Mouse (Mus musculus) spleen, adult 12 weeks (tissue): ENCODE measurements at regions not wholly inside any gene's neighbourhood (a gene's known extent, or its start where the extent isn't known, plus 50 kb on each side); places are given as distances from the start of the nearest gene placed in this dataset.

Experiments used
- DNase-seq: peaks from one replicate; pipeline ENCODE4 v3.0.0; 2022; ENCODE audit warnings: low spot score

- DNase-seq = no peak
Measured at GRCm38 (mm10) chr12:105898580-105899293, 111.3 kb upstream of the Vrk1 start.

- no peak for DNase-seq
Measured at GRCm38 (mm10) chr12:105899294-105899909, 110.6 kb upstream of the Vrk1 start.

- DNase-seq = no peak
Measured at GRCm38 (mm10) chr12:105900479-105900878, 109.5 kb upstream of the Vrk1 start.

GRCm38 (mm10) chr12:105903072-105903471 lies 107.0 kb upstream of the Vrk1 start:
- DNase-seq = no peak

- DNase-seq = peak; percentile 58
Measured at GRCm38 (mm10) chr12:105906584-105906983, 103.4 kb upstream of the Vrk1 start.

GRCm38 (mm10) chr12:105907851-105908620 lies 102.0 kb upstream of the Vrk1 start:
- DNase-seq = no peak

GRCm38 (mm10) chr12:105911556-105911955 lies 98.5 kb upstream of the Vrk1 start:
- no peak for DNase-seq

- DNase-seq = no peak
Measured at GRCm38 (mm10) chr12:105917388-105917963, 92.6 kb upstream of the Vrk1 start.

- no peak for DNase-seq
Measured at GRCm38 (mm10) chr12:105918775-105919174, 91.3 kb upstream of the Vrk1 start.

- DNase-seq = no peak
Measured at GRCm38 (mm10) chr12:105927210-105927609, 82.8 kb upstream of the Vrk1 start.

- DNase-seq = no peak
Measured at GRCm38 (mm10) chr12:105929456-105929921, 80.5 kb upstream of the Vrk1 start.

GRCm38 (mm10) chr12:105935441-105935880 lies 74.6 kb upstream of the Vrk1 start:
- DNase-seq = no peak

GRCm38 (mm10) chr12:105936812-105937530 lies 73.1 kb upstream of the Vrk1 start:
- DNase-seq = no peak

GRCm38 (mm10) chr12:105942136-105943076 lies 67.6 kb upstream of the Vrk1 start:
- DNase-seq = no peak

GRCm38 (mm10) chr12:105943077-105943433 lies 67.0 kb upstream of the Vrk1 start:
- no peak for DNase-seq

- DNase-seq = no peak
Measured at GRCm38 (mm10) chr12:105947332-105947731, 62.7 kb upstream of the Vrk1 start.

- DNase-seq = no peak
Measured at GRCm38 (mm10) chr12:105948322-105948721, 61.7 kb upstream of the Vrk1 start.

GRCm38 (mm10) chr12:105955764-105956290 lies 54.2 kb upstream of the Vrk1 start:
- no peak for DNase-seq

- DNase-seq = no peak
Measured at GRCm38 (mm10) chr12:105959756-105960155, 50.3 kb upstream of the Vrk1 start.
